Mouse (Mus musculus): ENCODE results near the gene Tmem274.
"Not testable (repeated sequence)": the region's sequence is repeated elsewhere in the genome, so short reads cannot be mapped to it uniquely, and the experiment has no call there.

Gene Tmem274

GRCm38 (mm10) chr4:149477078-149477477 lies at the start of gene Tmem274:
Gene Tmem274, plus strand, starts transcription at chr4:149477378.
- ATAC-seq (ENCODE audit: low TSS enrichment), result no peak

DNA sequence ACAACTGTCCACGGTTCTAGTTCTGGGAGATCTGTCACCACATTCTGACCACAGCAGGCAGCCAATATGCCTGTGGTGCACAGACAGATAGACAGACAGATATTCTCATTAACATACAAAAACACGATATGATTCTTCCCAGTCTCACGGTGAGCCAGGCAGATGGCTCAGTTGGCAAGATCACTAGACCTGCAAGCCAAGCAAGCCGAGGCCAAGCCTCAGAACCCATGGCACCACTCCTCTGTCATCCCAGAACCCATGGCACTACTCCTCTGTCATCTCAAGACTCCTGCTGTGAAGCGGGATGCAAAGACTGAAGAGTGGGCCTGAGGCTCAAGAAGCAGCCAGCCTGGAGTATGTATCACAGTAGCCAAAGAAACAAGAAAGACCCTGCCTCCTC lies 47.6 kb upstream of the Tmem274 start:
- ATAC-seq (ENCODE audit: low TSS enrichment), result no peak

DNA sequence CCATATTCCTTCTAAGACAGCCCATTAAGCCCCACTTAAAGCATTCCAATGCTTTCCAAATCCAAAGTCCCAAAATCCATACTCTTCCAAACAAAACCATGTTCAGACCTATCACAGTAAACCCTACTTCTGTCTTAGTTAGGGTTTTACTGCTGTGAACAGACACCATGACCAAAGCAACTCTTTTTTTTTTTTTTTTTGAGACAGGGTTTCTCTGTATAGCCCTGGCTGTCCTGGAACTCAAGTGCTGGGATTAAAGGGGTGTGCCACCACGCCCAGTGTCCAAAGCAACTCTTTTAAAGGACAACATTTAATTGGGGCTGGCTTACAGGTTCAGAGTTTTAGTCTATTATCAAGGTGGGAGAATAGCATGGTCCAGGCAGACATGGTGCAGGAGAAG lies 45.3 kb upstream of the Tmem274 start:
- ATAC-seq (ENCODE audit: low TSS enrichment), result not testable (repeated sequence)

GRCm38 (mm10) chr4:149440576-149440975 lies 36.6 kb upstream of the Tmem274 start:
- ATAC-seq (ENCODE audit: low TSS enrichment), result no peak

DNA sequence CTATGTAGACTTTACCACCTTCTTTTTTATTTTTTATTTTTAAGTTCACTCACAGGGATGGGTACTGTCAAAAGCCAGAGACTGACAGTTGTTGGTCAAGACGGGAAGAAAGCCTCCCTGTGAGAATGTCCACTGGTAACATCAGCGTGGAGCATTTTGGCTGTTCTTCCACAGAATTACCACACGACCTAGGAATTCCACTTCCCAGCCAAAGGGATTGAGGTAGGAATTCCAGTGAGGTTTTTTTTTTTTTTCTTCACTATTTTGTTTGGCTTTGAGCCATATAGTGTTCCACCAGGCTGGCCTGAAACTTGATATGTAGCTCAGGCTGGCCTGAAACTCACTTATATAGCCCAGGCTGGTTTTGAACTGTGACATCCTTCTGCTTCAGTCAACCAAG lies 34.7 kb upstream of the Tmem274 start:
- ATAC-seq (ENCODE audit: low TSS enrichment), result no peak

DNA sequence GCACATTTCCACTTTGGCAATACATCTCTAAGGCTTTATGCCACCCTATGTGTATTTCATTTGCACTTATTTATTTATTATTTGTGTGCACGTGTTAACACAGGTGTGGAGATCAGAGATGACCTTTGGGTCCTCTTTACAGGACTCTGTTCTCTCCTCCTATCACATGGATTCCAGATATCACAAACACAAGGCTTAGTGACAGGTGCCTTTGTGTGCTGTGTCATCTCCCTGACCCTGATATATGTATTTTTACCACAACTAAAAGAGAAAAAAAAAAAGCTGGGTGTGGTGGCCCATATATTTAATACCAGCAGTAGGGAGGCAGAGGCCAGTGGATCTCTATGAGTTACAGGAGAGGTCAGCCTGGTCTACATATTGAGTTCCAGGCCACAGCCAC lies 32.7 kb upstream of the Tmem274 start:
- no peak for ATAC-seq (ENCODE audit: low TSS enrichment)

DNA sequence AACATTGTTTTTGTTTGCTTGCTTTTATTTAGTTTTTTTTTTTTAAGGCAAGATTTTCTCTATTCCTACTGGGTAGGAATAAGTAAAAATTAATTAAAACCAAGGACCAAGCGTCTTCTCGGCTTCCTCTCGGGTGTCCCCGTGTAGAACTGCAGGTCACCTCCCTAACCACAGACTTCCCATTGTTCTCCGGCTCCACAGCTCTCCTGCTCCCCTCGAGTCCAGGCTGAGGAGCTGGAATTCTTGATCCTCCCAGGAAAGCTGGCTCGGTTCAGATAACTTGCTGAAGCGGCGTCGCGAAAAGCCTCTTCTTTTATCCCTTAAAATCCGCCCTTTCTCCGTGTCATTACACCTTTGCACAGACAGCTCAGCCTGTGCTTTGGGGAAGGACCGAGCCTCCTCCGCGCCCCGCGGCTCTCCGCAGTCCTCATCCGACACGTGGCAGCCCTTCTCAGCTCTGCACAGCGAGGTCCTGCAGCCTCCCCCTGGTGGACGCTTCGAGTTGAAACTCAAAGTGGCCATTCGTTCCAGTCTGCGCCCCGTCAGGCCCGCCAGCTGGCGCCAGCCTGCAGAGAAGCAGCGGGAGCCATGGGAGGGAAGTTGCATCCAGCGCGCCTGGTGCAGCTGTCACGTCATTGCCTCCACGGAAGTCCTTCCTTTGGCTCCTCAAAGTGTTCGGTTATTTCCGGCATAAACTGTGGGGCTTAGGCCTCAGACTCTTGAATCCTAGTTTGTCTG lies 32.0 kb upstream of the Tmem274 start:
- ATAC-seq (ENCODE audit: low TSS enrichment), result peak; percentile 99

DNA sequence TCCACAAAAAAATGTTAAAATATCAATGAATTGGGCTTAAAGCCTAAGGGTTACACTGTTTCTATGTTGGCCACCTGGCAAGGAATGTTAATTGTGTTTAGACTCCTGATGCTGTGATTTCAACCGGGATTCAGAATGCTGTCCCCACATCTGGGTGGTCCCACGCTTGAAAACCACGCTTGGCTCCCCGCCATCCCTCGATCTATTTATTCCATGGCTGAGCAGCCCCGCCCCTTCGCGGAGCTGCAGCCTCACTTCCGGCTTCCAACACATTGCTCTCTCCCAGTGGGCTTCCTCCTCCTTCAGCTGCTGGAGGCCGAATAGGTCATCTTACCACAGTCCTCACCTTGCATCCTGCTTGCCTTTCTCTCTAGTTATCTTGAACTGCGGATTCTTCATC lies 31.3 kb upstream of the Tmem274 start:
- ATAC-seq (ENCODE audit: low TSS enrichment), result no peak

DNA sequence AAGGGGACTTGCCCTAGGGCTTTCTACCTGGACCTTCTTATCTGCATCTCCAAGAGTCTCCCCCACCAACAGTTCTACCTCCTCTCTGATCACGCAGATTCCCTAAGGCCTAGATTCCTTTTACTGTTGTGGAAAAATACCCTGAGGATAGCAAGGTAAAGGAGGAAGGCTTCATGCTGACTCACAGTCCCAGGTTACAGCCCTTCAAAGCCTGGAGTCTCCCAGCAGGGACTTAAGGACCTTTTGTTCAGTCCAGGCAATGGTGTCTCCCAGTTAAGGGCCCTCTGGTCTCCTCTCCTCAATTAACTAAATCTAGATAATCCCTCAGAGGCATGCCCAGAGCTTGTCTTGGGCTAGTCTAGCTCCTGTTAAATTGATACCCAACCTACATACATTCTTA lies 30.9 kb upstream of the Tmem274 start:
- no peak for ATAC-seq (ENCODE audit: low TSS enrichment)

DNA sequence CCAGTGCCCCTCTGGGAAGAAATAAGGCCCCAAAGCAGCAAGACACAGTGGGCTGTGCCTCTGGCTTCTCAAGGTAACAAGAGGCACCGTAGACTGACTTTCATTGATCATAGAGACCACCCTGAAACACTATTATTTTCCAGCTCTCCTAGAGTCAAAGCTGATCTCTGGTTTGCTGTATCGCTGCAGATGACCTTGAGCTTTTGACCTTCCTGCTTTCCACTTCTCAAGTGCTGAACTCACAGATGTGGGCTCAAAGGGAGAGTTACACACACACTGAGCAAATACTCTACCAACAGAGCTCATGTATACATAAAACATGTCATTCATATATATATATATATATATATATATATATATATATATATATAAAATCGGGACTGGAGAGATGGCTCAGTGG lies 26.5 kb upstream of the Tmem274 start:
- no peak for ATAC-seq (ENCODE audit: low TSS enrichment)

DNA sequence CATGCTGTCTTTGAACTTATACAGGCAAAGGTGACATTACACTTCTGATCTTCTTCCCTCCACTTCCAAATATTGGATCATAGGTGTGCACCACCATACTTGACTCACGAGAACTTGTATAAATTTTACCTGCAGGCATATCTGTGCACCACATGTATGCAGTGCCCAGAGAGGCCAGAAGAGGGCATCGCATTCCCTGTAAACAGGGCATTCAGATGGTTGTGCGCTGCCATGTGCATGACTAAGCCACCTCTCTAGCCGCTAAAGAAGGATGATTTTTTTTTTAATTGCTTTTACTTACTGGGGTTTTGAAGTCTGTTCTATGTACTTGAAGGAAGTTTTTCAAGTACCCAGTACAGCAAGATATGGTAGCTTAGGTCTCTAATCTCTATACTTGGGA lies 23.5 kb upstream of the Tmem274 start:
- no peak for ATAC-seq (ENCODE audit: low TSS enrichment)

DNA sequence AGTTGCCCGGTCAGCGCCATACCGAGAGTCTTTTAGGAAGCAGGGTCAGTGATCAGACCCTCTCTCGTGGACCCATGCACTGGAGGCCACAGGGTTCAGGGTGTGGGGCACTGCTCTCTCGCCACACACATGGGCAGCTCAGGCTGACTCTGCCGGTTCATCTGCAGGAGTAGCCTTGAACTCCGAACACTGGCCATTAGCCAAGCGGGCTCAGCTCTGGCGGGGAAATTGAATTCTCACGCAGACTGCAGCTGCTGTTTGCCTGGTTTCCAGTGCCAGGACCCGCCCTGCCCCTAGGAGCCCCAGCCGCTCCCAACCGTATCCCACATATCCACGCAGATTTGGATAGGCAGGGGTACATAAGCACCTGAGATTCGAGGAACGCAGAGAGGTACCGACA lies 22.9 kb upstream of the Tmem274 start:
- ATAC-seq (ENCODE audit: low TSS enrichment), result no peak

- no peak for ATAC-seq (ENCODE audit: low TSS enrichment)
These were observed 22.3 kb upstream of the Tmem274 start, which contains the start of gene Rbp7 for GRCm38 (mm10) chr4:149454879-149455278. Gene Rbp7, minus strand, starts transcription at chr4:149454978.

DNA sequence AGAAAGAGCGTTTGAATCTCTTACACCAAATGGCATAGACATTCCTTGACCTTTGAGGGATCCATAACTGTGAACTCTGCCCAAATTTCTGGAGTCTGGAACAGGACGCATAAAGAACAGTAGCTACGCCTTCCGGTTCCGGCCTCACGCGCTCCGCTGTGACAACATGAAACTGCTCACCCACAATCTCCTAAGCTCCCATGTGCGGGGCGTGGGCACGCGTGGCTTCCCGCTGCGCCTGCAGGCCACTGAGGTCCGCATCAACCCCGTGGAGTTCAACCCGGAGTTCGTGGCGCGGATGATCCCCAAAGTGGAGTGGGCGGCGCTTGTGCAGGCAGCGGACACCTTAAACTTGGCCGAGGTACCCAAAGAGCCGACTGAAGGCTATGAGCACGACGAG lies 20.0 kb upstream of the Tmem274 start:
- peak; percentile 41; the same call in 1 of the 2 replicates for ATAC-seq (ENCODE audit: low TSS enrichment)

DNA sequence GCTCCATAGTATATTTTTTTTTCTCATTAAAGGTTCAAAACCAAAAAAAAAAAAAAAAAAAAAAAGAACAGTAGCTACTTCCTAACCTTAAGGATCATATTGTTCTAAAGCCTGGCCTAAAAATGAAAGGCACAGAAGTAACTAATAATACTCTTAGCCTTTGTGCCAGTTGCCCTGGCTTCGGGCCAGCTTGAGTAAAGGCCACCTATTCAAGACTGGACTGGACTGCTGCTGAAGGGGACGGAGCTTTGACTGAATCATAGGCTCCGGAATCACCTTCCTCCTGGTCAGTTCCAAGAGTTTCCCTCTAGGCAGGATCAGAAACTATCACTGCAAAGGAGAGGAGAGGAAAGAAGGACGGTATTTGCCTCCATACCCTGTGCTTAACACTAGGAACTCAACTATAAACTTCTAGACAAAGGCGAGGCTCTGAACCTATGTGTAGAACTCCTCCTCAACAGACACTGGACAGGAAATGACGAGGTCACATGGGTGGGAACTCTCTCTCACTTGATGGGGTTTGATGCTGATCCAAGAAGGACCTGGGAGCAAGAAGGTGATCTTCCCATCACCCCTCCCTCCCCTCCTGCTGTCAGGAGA lies 19.2 kb upstream of the Tmem274 start:
- no peak for ATAC-seq (ENCODE audit: low TSS enrichment)

GRCm38 (mm10) chr4:149458526-149458925 lies 18.7 kb upstream of the Tmem274 start:
- ATAC-seq (ENCODE audit: low TSS enrichment), result no peak

DNA sequence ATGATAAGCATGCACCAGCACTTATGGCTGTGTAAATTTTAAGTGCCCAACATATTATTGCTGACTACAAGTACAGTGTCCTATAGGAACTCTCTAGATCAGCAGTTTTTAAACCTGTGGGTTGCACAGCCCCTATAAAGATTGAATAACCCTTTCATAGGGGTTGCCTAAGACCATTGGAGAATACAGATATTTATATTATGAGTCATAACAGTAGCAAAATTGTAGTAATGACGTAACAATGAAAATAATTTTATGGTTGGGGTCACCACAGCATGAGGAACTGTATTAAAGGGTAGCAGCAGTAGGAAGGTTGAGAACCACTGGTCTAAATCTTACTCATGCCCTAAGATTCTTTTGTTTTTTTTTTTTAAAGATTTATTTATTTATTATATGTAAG lies 17.8 kb upstream of the Tmem274 start:
- no peak for ATAC-seq (ENCODE audit: low TSS enrichment)

DNA sequence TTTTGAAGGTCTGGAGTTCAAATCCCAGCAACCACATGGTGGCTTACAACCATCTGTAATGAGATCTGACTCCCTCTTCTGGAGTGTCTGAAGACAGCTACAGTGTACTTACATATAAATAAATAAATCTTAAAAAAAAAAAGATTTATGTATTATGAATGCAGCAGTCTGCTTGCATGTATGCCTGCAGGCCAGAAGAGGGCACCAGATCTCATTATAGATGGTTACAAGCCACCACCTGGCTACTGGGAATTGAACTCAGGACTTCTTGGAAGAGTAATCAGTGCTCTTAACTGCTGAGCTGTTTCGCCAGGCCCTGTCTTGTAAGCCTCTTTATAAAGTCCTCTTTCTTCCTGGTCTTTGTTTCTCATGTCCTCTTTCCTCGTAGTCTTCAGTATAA lies 16.7 kb upstream of the Tmem274 start:
- ATAC-seq (ENCODE audit: low TSS enrichment), result not testable (repeated sequence)

DNA sequence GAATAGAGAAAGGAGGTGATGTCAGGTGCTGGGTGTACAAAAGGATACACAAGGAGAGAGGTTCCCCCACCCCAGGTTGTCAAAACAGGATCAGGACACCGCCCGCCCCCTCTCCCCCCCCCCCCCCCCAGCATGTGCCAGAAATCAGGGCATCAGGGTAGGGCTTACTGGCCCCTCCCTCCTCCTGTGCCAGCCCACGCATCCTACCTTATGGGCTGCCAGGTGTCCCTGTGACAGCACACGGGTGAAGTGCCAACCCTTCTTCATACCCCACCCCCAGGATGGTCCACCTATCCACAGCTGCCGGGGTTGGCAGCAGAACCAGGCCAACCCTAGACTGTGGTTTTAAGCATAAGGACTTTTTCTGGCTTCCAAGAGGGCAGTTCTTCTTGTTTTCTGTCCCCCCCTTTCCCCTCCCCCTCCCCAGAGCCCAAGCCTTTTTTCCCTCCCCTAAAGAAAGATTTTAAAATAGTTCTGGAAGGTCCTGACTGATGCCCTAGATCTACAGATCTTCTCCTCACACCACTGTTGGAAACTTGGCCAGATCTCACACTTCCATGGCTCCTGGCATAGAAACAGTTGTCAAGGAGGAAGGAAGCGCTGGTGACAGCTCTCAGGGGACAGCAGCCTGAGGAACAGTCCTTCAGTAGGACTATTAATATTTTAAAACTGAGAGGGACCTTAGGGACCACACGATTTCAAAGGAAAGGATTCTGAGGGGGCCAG lies 15.4 kb upstream of the Tmem274 start:
- ATAC-seq (ENCODE audit: low TSS enrichment), result no peak

DNA sequence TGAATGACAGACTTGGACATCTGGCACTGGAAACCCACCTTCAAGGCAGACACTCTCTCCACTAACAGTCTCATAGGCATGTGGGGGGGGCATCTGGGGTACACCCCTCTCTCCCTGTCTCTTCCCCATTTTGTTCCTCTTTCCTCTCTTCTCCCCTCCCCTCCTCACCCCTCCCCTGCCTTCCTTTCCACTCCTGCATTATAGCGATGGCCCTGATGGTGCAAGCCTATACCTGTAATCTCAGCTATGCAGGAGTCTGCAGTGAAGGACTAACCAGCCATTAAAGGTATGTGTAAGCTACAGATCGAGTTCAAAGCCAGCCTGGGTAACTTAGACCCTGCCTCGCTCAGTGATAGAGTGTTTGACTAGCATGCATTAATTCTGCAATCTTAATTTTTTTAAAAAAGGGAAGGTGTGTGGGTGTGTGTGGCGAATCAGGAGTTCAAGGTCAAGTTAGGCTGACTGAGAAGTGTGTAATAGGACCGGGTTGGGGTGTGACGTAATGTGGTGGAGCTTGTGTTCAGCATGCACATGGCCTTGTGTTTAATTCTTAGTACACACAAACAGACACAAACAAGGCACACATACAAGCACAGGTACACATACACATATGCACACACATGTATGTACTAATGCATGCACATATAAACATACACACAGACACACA lies 14.7 kb upstream of the Tmem274 start:
- no peak for ATAC-seq (ENCODE audit: low TSS enrichment)

DNA sequence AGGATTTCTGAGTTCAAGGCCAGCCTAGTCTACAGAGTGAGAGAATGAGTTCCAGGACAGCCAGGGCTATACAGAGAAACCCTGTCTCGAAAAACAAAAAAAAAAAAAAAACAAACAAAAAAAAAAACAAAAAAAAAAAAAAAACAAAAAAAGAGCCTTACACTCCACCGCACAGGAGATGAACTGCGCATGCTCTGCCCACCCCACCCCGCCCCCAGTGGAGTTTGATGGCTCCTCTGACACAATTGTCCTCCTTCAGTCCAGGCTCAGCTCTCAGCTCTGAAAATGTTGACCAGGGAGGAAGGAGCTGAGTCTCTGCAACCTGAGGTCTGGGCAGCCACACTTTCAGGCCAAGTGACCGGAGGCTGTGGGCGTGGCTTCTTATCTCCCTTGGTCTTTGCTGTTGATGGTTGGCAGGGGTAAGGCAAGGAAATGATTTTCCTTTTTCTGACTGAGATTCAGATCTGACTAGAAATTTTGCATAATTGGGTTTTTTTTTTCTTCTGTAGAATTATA lies 13.7 kb upstream of the Tmem274 start:
- ATAC-seq (ENCODE audit: low TSS enrichment), result no peak

DNA sequence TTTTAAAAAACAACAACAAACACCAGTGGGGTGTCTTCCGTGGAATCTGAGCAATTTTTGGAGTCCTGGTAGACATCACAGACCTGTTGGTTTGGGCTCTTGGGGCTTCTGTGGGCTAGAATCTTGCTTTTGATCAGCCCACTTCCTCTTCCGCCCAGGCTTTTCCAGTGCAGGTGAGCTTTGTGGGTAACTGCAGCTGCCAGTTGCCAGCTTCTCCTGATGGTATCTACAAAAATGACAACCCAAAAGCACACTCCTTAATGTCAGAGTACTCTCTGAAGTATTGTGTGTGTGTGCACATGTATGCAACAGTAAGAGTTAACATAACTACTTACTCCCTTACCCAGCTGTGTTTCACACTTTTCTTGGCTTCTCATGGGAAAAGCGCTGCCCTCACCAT lies 7.6 kb upstream of the Tmem274 start:
- no peak for ATAC-seq (ENCODE audit: low TSS enrichment)

All from frontal cortex, adult (tissue).